ENCODE assay signal across 7 mouse cellular contexts in genomic region chr3:31083507-31084245, GRCm38 (mm10). TPM values are rescaled to one million over a fixed set of nuclear protein-coding genes. Genes with fewer than 3 reads are reported as not detected.
A peak's percentile ranks its signal among the peaks of the same experiment; 100 is the strongest.
DNase-seq lines count a peak whose midpoint lies in the region; ATAC-seq and TF ChIP-seq lines count a peak whose summit lies in the region.

No protein-coding gene starts in this region.

- no peak for TF ChIP-seq CTCF in kidney, adult 2 months (conservative IDR thresholded peaks at IDR 0.05; ENCODE audit: insufficient read depth, insufficient read length, low read depth, low read length)

- WGBS in forebrain, embryonic 16.5 days: 18% methylated on average over 12 of the region's 12 CpGs
- WGBS in kidney, adult 2 months: 11% methylated on average over 12 of the region's 12 CpGs

- H3K9me3 ChIP-seq in forebrain, embryonic 16.5 days (ENCODE audit: control insufficient read depth, low read length): no peaks in the 10 kb centered on the region

- no peak overlapping the region for H3K9ac ChIP-seq in forebrain, embryonic 16.5 days (replicated peaks; ENCODE audit: low read depth, low read length)

- H3K4me3 ChIP-seq in forebrain, embryonic 16.5 days (replicated peaks; ENCODE audit: low read length): no peak overlapping the region
- no peak overlapping the region for H3K4me3 ChIP-seq in kidney, adult 2 months (ENCODE audit: insufficient read depth, low read depth, low read length)

- H3K27ac ChIP-seq in forebrain, embryonic 16.5 days (ENCODE audit: low read length): no peak overlapping the region
- no peak overlapping the region for H3K27ac ChIP-seq in kidney, adult 2 months (ENCODE audit: insufficient read depth, low read depth, low read length)

- H3K27me3 ChIP-seq in forebrain, embryonic 16.5 days (replicated peaks; ENCODE audit: control insufficient read depth, insufficient read depth, low read length): no peaks in the 10 kb centered on the region
- H3K27me3 ChIP-seq in kidney, adult 2 months (replicated peaks; ENCODE audit: control insufficient read depth, insufficient read depth, low read length): no peaks in the 10 kb centered on the region

- ATAC-seq in forebrain, embryonic 16.5 days: peak; percentile 64

- no peak for TF ChIP-seq POLR2A in kidney, adult 2 months (IDR thresholded peaks at IDR 0.05; ENCODE audit: low read depth, low read length)

- peak; percentile 64 for DNase-seq in testis, postnatal 10 days (ENCODE audit: low spot score)
- DNase-seq in testis, postnatal 14 days (ENCODE audit: low spot score): no peak
- peak; percentile 84 for DNase-seq in kidney, adult 2 months
- DNase-seq in lung, postnatal 10 days: peak; percentile 67
- peak; percentile 57 to 69 for DNase-seq in spleen, postnatal 36 days (ENCODE audit: low spot score in 2 of 2)
- DNase-seq in cerebellum, adult 11 months: no peak

- no peaks in the 10 kb centered on the region for H3K36me3 ChIP-seq in forebrain, embryonic 16.5 days (ENCODE audit: control insufficient read depth, insufficient read depth)
- H3K36me3 ChIP-seq in kidney, adult 2 months (ENCODE audit: control insufficient read depth, insufficient read depth, low read length): no peaks in the 10 kb centered on the region

- H3K4me2 ChIP-seq in forebrain, embryonic 16.5 days (ENCODE audit: low read length): peak overlapping the region; percentile 22

- H3K4me1 ChIP-seq in forebrain, embryonic 16.5 days (replicated peaks; ENCODE audit: control insufficient read depth, insufficient read depth, low read length): peaks cover 11% of the 10 kb centered on the region
- peaks cover 2% of the 10 kb centered on the region; the same call in 1 of the 2 replicates for H3K4me1 ChIP-seq in kidney, adult 2 months (ENCODE audit: control insufficient read depth, insufficient read depth, low read length)

RNA-seq across cellular contexts. Expression of gene Skil, which starts 11.2 kb away (rescaled TPM):
- polyA plus RNA-seq in forebrain, embryonic 16.5 days (2015; fragmentation: Nextera tagmentation; extraction: Ambion mirVana): 30.8 and 32.3 TPM in 2 replicates
- 5.8 and 7.7 TPM in 2 replicates for polyA plus RNA-seq in kidney, adult 2 months (2012; rRNA removed)

Comparison
In these comparisons a context has a peak if more than half of its experiments do, and no peak if none do; other contexts are left out.
1. DNase-seq: peak in testis, postnatal 10 days (single experiment), kidney, adult 2 months (single experiment), lung, postnatal 10 days (single experiment) and spleen, postnatal 36 days (2 of 2); none in testis, postnatal 14 days (single experiment) and cerebellum, adult 11 months (single experiment).